Mouse (Mus musculus) heart, embryonic 14.5 days (tissue): Measurements from ENCODE around the gene Rxra. TPM values are rescaled to one million over a fixed set of nuclear protein-coding genes. Genes with fewer than 3 reads are reported as not detected.

Experiments
- ATAC-seq: fragments of 200-750 bp; cut with Nextera tagmentation; 2 replicates; pipeline ENCODE4 v1.8.0; 2017; ENCODE audit warnings: low read depth, moderate TSS enrichment; ENCODE audit not compliant: insufficient number of reproducible peaks, insufficient read depth, low FRiP score
- H3K27ac ChIP-seq, 2 experiments: fragments of 200-500 bp in 1 of 2; fragments of 300-500 bp in 1 of 2; sonication (generic) in 1 of 2; replicated peaks in 1 of 2; 2 replicates each; pipeline ENCODE4 v1.5.1; 2012 to 2014; ENCODE audit warnings: low read depth in 2 of 2, low read length in 2 of 2, control low read depth in 1 of 2, mild to moderate bottlenecking in 1 of 2, mixed read lengths in 1 of 2; ENCODE audit not compliant: control insufficient read depth in 1 of 2, insufficient read depth in 1 of 2
- H3K27me3 ChIP-seq: fragments of 300-500 bp; sonication (generic); 2 replicates; pipeline ENCODE4 v1.6.1; 2014; ENCODE audit warnings: mild to moderate bottlenecking, low read length, control low read depth; ENCODE audit not compliant: control insufficient read depth, insufficient read depth
- H3K36me3 ChIP-seq: fragments of 300-500 bp; sonication (generic); 2 replicates; pipeline ENCODE4 v1.6.1; 2014; ENCODE audit warnings: mild to moderate bottlenecking, control low read depth, low read length, mixed read lengths; ENCODE audit not compliant: control insufficient read depth, insufficient read depth
- H3K4me1 ChIP-seq, 2 experiments: fragments of 200-500 bp in 1 of 2; fragments of 300-500 bp in 1 of 2; sonication (generic) in 1 of 2; 2 replicates each; pipeline ENCODE4 v1.6.1; 2012 to 2014; ENCODE audit warnings: low read length in 2 of 2, control low read depth in 1 of 2, mixed read lengths in 1 of 2; ENCODE audit not compliant: control insufficient read depth in 2 of 2, insufficient read depth in 2 of 2
- H3K4me2 ChIP-seq: fragments of 300-500 bp; sonication (generic); 2 replicates; pipeline ENCODE4 v1.6.1; 2014; ENCODE audit warnings: mild to moderate bottlenecking, low read length
- H3K4me3 ChIP-seq, 2 experiments: fragments of 200-500 bp in 1 of 2; fragments of 300-500 bp in 1 of 2; sonication (generic) in 1 of 2; 2 replicates each; pipeline ENCODE4 v1.5.1; 2012 to 2014; ENCODE audit warnings: low read length in 2 of 2, mild to moderate bottlenecking in 2 of 2, control low read depth in 1 of 2, low read depth in 1 of 2, moderate library complexity in 1 of 2; ENCODE audit not compliant: control insufficient read depth in 1 of 2, insufficient read depth in 1 of 2
- H3K9ac ChIP-seq: fragments of 300-500 bp; sonication (generic); 2 replicates; pipeline ENCODE4 v1.6.1; 2014; ENCODE audit warnings: mild to moderate bottlenecking, low read length
- H3K9me3 ChIP-seq: fragments of 300-500 bp; sonication (generic); 2 replicates; pipeline ENCODE4 v1.6.1; 2016; ENCODE audit warnings: low read length, control low read depth; ENCODE audit not compliant: control insufficient read depth
- WGBS: fragments of 180-500 bp; shearing (Covaris S2); extraction: QIAGEN DNeasy Blood & Tissue Kit; methylation state at CpG from one replicate; pipeline ENCODE4 v1.1.7; 2014; 5-methylcytosine and 5-hydroxymethylcytosine counted together
- polyA plus RNA-seq: library from polyadenylated mRNA; unstranded; fragments of >200 nt; fragmentation: Nextera tagmentation; extraction: Ambion mirVana; gene quantifications from 2 replicates; pipeline ENCODE4 v1.2.1, GENCODE M21; 2014

The Rxra gene
- polyA plus RNA-seq, 1 experiment from 2014 or later: 5.2 TPM

DNA sequence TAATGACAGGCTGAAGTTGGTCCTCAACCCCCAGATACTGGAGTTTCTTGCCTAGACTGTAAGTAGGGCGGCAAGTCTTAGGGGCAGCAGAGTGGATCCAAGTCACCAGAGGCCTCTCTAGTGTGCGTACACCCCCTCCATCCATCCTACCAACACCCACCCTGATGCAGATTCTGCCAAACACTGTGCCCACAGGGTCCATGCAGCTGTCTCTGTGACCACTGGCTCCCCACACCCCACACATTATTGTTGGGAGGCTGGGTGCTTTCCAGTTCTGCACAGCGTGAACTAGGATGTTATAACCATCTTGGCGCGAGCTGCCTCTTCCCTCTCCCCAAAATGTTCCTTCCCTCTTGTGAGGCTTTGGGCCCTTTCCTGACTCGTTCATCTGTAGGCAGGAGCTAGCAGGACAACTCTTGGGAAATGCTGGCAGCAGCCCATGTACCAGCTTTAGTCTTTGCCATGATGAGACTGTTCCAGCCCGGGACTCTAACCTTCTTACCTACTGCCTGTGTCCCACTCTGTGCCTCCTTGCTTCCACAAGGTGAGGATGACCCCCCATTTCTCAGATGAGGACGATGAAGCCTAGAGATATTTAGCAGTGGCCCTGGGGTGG lies 38.9 kb upstream of the Rxra start:
- ATAC-seq: no peak
- H3K4me2 ChIP-seq: no peak overlapping the region
- H3K27ac ChIP-seq: peak overlapping the region; percentile 42 to 72
- WGBS: 78% methylated on average over 8 of the region's 8 CpGs
- no peaks in the 10 kb centered on the region for H3K27me3 ChIP-seq
- H3K4me3 ChIP-seq: no peak overlapping the region
- H3K4me1 ChIP-seq: peaks cover 31 to 32% of the 10 kb centered on the region in 2 experiments
- no peaks in the 10 kb centered on the region for H3K9me3 ChIP-seq
- H3K9ac ChIP-seq: no peak overlapping the region
- no peaks in the 10 kb centered on the region for H3K36me3 ChIP-seq

- 88% methylated on average over 5 of the region's 5 CpGs for WGBS
- ATAC-seq: no peak
- peaks cover 31 to 33% of the 10 kb centered on the region in 2 experiments for H3K4me1 ChIP-seq
Observed at GRCm38 (mm10) chr2:27639631-27640334, 36.5 kb upstream of the Rxra start.

DNA sequence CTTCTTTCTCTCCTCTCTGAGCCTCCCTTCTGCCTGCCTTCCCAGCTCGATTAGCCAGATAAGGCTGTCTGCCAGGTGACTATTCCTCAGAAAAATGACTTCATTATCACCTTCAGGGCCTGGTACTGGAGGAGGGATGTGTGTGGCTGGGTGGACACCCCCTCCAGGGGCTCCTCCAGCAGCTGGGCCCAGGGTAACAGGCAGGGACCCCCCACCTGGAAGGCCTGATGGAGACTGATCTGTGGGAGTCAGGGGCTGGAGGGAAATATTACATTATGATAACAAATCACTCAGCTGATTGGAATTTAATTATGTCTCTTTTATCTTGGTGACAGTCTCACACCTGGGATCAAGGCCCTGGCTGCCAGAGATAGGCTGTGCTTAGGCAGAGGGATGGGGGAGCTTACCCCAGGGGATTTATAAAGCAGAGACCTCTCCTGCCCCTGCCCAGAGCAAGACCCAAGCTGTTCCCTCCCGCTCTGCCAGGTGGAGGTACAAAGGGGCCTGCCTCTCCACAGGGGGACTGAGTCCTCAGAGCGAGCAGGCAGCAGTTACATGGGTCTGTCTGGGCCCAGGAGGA lies 35.2 kb upstream of the Rxra start:
- ATAC-seq: no peak
- Histone ChIP-seq H3K4me3 (no peak overlapping the region), H3K27me3 (no peaks in the 10 kb centered on the region), H3K27ac (peak overlapping the region in 1 of 2 experiments; percentile 17; a peak in 1 of 4 replicates), H3K9ac (no peak overlapping the region), H3K36me3 (no peaks in the 10 kb centered on the region), H3K4me1 (peaks cover 38 to 42% of the 10 kb centered on the region in 2 experiments), H3K4me2 (no peak overlapping the region), H3K9me3 (no peaks in the 10 kb centered on the region)
- WGBS: 55% methylated on average over 3 of the region's 3 CpGs

More at GRCm38 (mm10) chr2:27639631-27640334, 36.5 kb upstream of the Rxra start:
- Histone ChIP-seq H3K4me3 (no peak overlapping the region), H3K9ac (no peak overlapping the region), H3K9me3 (no peaks in the 10 kb centered on the region), H3K27me3 (no peaks in the 10 kb centered on the region), H3K4me2 (no peak overlapping the region), H3K36me3 (no peaks in the 10 kb centered on the region), H3K27ac (no peak overlapping the region)

DNA sequence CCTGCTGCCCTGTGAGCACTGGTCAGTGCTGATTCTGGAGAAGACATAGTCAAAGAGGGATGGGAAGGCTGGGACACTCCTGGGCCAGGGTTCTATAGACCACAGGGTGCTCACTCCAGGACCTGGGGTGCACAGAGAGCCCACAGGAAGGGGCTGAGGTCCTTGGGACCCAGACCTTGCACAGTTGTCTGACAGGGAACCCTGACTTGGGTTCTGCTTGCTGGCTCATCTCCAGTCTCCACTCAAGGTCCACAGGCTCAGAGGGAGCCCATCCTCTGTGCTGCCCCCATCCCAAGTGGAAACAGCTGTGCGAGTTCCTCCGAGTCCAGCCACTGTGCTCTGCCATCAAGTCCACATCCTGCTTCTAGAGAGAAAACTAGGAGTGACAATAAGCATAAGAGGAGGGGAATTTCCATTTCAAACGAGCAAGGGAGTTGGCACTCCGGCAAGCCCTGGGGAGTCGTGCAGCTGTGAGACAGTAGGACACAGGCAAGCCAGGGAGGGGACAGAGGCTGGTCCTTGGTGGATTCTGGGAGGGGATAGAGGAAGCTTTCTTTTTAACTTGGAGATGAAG lies 31.6 kb upstream of the Rxra start:
- H3K4me3 ChIP-seq: no peak overlapping the region
- no peak overlapping the region for H3K4me2 ChIP-seq
- H3K27me3 ChIP-seq: no peaks in the 10 kb centered on the region
- H3K36me3 ChIP-seq: no peaks in the 10 kb centered on the region
- WGBS: 33% methylated on average over 5 of the region's 5 CpGs
- H3K27ac ChIP-seq: no peak overlapping the region
- H3K4me1 ChIP-seq: peaks cover 17 to 19% of the 10 kb centered on the region in 2 experiments
- H3K9ac ChIP-seq: 0 out of 2 replicates have a peak overlapping the region, but pooled peaks have one; percentile 21
- no peaks in the 10 kb centered on the region for H3K9me3 ChIP-seq
- no peak for ATAC-seq

GRCm38 (mm10) chr2:27645471-27645870 lies 30.8 kb upstream of the Rxra start:
- 34% methylated on average over 3 of the region's 3 CpGs for WGBS
- no peak overlapping the region for H3K4me3 ChIP-seq
- H3K27me3 ChIP-seq: no peaks in the 10 kb centered on the region
- H3K4me1 ChIP-seq: peaks cover 16 to 19% of the 10 kb centered on the region in 2 experiments
- no peaks in the 10 kb centered on the region for H3K36me3 ChIP-seq
- H3K4me2 ChIP-seq: no peak overlapping the region
- no peaks in the 10 kb centered on the region for H3K9me3 ChIP-seq
- H3K9ac ChIP-seq: no peak overlapping the region; the same call in 1 of the 2 replicates
- H3K27ac ChIP-seq: 0 out of 4 replicates have a peak overlapping the region, but pooled peaks of 1 of the 2 experiments have one; percentile 19
- no peak for ATAC-seq

DNA sequence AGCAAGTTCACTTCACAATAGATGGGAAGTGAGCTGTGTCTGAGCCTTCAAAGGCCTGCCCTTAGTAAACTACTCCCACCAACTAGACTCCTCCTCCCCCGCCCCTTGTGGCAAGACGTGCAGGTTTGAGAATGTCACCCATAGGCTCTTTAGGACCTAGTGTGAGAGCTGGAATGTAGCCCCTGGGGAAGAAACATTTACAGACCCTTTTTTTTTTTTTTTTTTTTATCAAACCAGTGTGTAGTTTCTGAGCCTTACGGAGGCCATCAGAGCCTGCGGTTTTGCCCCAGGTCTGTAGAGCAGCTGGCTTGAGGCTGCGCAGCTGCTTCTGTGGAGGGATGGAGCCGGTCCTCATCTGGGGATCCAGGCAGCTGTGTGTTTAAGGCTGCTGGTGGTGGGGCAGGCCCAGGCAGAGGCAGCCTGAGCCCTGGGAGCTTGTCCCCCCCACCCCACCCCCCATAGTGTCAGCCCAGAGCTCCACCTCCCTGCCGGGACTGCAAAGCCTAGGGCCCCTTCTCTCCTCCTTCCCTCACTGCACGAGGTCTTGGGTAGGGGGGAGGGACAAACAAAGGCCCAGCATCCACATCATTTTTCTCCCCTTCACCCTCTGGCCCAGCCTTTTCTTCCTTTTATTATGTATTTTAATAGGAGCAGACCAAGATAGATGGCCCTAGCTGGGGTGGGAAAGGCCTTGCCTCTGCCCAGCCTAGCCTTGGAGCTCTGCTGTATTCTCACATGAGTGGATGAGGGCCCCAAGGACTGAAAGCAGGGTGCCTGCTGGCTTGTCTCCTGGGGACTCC lies 26.2 kb upstream of the Rxra start:
- WGBS: 65% methylated on average over 7 of the region's 8 CpGs
- Histone ChIP-seq H3K9ac (no peak overlapping the region), H3K36me3 (no peaks in the 10 kb centered on the region), H3K9me3 (no peaks in the 10 kb centered on the region), H3K27me3 (no peaks in the 10 kb centered on the region), H3K4me3 (no peak overlapping the region), H3K27ac (no peak overlapping the region), H3K4me2 (no peak overlapping the region), H3K4me1 (peaks cover 8 to 11% of the 10 kb centered on the region in 2 experiments)
- ATAC-seq: no peak

DNA sequence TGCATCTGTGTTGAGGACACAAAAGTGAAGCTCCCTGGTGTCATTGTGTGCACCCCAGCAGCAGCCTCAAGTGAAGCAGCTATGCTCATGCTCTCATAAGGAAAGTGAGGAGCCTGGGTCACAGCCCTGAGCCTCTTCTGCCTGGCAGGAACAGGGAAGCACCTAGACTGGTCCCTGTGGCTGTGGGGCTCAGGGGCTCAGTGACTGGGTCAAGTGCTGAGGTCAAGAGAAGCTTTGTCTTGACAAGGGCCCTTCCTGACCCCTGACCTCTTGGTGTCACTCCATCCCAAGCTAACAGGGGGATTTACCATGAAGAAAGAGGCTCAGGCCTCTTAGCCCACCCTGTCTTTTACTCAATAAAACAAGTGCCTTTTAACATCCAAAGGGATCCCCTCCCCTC lies 25.2 kb upstream of the Rxra start:
- no peaks in the 10 kb centered on the region for H3K27me3 ChIP-seq
- no peak overlapping the region for H3K4me3 ChIP-seq
- no peaks in the 10 kb centered on the region for H3K36me3 ChIP-seq
- H3K9ac ChIP-seq: no peak overlapping the region
- no peak overlapping the region for H3K4me2 ChIP-seq
- H3K4me1 ChIP-seq: peaks cover 3 to 7% of the 10 kb centered on the region in 2 experiments; a peak in 2 of 4 replicates
- no peak overlapping the region for H3K27ac ChIP-seq
- ATAC-seq: no peak
- no peaks in the 10 kb centered on the region for H3K9me3 ChIP-seq
